Mouse (Mus musculus): Measurements from ENCODE around the gene Kcnq1.
A peak's percentile ranks its signal among the peaks of the same experiment; 100 is the strongest.

Kcnq1 gene

DNA sequence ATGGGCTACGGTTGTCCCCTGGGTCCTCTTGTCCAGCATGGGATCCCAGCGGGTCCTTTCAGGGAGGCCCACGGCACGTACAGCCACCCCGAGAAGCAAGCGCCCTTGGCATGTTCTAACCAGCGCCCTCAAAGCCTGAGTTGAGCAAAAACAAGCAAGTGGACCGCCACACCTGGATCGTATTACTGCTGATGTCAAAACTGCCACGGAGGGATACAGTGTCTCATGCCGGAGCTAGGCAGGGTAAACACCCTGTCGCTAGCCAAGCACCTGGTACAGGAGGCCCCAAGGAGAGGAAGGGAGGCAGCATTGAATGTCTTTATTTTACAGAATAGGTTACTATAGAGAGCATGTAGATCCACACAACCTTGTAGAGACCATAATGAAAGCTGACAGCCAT is 310.2 kb downstream of the Kcnq1 start:
- DNase-seq (ENCODE audit: low read depth, low spot score), result no peak

DNA sequence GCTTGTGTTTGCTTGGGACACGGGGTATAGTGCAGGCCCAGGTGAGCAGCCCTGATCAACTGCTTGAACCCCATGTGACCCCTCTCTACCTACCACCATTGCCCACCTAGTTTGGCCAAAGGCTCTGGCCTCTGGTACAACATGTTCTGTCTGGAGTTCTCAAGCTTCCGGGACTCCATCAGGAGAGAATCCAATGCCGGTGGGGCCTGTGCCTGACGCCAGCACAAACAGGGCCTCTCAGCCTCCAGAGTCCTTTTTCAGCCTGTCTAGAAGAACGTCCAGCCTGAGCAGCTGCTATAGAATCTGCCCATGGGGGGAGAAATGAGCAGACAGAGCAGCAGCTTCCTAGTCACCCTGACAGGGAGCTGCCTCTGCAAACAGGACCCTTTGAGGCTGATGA is 311.7 kb downstream of the Kcnq1 start:
- DNase-seq (ENCODE audit: low read depth, low spot score), result no peak

- no peak for DNase-seq (ENCODE audit: low read depth, low spot score)
These were observed 313.5 kb downstream of the Kcnq1 start for GRCm38 (mm10) chr7:143419585-143420160.

DNA sequence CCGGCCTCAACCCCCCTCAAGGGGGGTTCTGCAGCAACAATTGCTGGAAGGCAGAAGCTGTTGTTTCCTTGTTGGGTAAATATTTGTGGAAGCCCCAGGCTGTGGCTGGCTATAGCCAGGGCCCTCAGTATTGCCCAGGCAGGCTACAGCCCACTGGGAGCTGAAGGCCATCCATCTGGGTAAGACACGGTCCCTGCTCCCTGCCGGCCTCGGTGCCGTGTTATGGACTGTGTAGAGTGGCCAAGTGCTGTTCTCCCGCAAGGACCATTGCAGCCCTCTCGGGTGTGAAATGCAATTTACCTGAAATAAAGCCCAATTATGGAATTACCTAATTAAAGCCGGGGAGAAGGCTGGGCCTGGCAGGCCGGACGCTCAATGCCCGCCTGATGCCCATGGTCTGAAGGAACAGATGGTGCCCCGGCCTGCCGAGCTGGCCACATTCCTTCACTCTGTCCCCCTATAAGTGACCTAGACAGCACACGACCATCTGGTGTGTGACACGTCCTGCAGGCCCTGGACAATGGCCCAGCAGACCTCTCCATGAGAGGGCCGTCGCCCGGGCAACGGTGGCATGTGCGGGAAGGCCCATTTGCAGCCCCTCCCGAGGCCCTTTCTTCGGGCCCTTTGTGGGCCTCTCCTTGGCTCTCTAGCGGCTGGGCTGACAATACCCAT is 322.1 kb downstream of the Kcnq1 start:
- DNase-seq (ENCODE audit: low read depth, low spot score), result no peak

GRCm38 (mm10) chr7:143428814-143429499 is 322.8 kb downstream of the Kcnq1 start:
- no peak for DNase-seq (ENCODE audit: low read depth, low spot score)

- no peak for DNase-seq (ENCODE audit: low read depth, low spot score)
These were observed 326.5 kb downstream of the Kcnq1 start for GRCm38 (mm10) chr7:143432631-143433030.

DNA sequence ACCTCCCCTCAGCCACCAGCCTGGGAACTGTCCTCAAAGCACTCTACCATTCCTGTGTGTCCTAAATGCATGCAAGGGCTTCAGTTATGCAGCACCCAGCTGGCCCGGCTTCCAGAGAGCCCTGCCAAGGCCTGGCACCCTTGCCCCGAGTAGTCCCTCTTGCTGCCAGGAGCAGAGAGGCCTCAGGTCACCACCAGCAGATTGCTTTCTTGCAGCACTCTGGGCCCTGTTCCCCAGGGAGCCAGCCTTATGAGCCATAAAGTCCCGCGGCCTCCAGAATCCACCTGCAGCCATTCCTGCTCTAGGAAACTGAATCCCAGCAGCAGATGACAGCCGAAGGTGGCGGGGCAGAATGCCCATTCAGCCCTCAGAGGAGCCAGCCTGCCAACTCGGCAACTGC is 327.2 kb downstream of the Kcnq1 start:
- no peak for DNase-seq (ENCODE audit: low read depth, low spot score)

- no peak for DNase-seq (ENCODE audit: low read depth, low spot score)
These were observed 331.2 kb downstream of the Kcnq1 start for GRCm38 (mm10) chr7:143437231-143437893.

GRCm38 (mm10) chr7:143437894-143438581 is 331.9 kb downstream of the Kcnq1 start:
- no peak for DNase-seq (ENCODE audit: low read depth, low spot score)

GRCm38 (mm10) chr7:143438965-143439364 is 332.8 kb downstream of the Kcnq1 start:
- DNase-seq (ENCODE audit: low read depth, low spot score), result no peak

DNA sequence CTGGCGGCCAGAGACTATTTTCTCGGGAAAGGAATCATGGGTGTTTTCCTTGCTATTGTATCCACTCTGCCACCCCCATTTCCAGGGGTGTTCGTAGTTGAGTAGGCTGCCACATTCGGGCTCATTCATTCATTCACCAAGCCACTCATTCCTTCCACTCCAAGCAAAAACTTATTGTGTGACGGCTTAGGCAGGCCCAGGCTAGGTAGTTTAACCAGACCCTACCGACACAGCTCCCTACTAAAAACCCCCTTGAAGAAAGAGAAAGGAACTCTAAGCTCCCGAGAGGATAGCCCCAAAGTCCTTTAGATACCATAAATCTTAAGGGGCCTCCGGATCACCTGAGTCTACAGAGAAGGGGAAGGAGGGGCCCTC is 338.4 kb downstream of the Kcnq1 start:
- no peak for DNase-seq (ENCODE audit: low read depth, low spot score)

- DNase-seq (ENCODE audit: low read depth, low spot score), result no peak
These were observed 338.9 kb downstream of the Kcnq1 start for GRCm38 (mm10) chr7:143444955-143445648.

DNA sequence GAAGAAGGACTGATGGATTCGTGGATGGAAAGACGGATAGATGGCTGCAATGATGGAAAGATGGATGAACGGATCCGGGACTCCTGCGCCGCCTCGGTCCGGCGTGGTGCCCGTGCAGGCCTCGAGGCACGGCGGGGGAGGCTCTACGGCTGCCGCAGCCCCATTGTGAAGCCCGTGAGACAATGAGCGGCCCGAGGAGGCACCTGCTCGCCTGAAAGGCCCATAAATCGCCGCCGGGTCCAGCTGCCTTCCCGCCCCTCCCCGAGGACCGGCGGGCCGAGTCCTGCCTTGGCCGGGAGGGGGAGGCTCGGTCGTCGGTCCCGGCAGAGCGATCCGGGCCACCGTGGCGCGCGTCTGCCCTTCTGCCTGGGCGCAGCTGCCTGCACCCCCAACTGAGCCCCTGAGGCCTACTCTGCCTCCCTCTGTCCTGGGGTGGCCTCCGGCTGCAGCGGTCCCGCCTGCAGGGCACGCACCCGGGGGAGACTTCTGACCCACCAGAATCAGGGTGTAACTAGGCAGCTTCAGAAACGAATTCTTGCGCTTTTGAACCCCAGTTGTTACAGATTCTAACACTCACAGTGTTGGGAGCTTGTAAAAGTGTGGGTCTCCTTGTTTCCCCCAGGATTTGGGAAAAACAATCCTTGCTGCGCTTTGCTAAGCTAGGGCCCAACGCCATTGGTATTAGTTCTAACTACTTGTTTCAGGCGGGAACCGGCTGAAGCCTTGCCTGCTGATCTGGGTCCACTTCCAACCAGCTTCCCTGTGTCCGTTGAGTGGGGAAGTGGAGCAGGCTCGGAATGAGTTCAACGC is 339.7 kb downstream of the Kcnq1 start:
- DNase-seq (ENCODE audit: low read depth, low spot score), result no peak

GRCm38 (mm10) chr7:143447130-143447529 is 341.0 kb downstream of the Kcnq1 start:
- DNase-seq (ENCODE audit: low read depth, low spot score), result no peak

GRCm38 (mm10) chr7:143458963-143459331 is 352.8 kb downstream of the Kcnq1 start:
- DNase-seq (ENCODE audit: low read depth, low spot score), result no peak

DNA sequence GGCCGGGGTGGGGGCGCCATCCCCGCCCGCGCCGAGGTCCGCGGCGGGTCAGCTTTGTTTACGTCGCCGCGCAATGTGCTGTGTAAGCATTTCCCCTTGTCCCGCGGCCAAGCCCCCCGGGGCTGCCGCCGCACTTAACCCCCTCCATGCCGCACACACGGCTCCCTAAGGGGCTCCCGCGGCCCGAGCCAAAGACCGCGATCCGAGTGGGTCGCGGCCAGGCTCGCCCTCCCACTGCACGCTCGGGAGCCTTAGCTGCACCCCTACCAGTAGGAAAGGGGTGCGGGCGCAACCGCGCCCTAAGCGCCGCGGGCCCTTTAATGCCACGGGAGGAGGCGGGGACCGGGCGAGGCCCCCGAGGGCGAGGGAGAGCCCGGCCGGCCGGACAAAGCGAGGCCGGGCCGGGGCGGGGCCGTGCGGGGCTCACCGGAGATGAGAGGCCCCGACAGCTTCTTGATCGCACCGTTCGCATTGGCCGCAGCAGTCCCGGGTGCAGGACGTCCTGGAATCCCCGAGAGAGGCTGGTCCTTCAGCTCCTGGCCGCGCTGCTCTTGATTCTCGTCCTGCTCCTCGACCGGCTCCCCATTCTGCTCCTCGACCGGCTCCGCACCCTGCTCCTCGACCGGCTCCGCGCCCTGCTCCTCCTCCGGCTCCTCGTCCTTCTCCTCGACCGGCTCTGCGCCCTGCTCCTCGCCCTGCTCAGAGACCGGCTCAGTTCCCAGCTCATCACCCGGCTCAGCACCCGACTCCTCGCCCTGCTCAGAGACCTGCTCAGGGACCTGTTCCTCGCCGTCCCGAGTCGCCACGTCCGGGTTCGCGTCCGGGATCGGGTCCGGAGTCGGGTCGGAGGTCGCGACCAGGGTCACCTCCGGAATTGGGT is 353.4 kb downstream of the Kcnq1 start:
- peak; percentile 32 for DNase-seq (ENCODE audit: low read depth, low spot score)

DNA sequence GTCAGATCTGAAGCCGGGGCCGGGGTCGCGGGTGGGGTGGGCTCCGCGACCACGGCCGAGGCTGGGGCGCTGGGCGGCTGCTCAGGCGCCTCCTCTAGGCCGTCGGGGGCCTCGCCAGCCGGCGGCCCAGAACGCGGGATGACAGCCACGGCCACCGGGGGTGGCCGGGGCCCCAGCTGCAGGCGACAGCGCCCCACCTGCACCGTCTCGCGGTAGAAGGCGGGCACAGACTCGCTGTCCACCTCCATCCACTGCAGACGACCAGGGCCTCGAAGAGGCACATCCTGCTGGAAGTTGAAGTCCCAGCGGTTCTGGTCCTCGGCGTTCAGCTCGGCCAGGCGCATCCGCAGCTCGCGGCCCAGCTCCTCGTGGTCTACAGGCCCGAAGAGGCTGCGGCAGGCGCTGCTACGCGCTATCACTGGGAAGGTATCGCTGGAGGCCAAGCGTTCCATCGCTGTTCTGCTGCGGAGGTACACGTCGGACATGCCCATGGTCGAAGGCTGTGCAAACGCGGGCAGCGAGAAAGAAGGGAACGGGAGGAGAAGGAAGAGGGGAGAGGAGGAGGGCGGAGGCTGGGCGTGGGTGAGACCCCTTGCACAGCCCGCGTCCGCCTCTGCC is 354.2 kb downstream of the Kcnq1 start:
- DNase-seq (ENCODE audit: low read depth, low spot score), result no peak

DNA sequence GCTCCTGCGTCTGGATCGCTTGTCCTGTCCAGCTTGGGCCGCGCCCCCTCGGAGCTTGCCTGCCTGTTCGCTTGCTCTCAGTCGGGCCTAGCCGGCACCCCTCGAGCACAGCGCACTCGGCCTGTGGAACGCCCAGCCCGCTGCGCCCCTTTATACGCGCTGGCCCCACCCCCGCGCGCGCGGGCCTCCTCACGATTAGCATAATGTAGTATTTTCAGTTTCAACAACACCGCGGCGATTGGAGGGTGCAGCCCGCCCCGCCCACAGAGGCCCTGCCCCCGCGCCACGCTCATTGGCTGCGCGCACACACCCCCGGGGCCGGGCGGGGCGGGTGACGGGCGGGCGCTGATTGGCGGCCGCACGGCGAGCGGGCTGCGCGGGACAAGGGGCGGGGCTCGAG is 354.7 kb downstream of the Kcnq1 start, which contains the start of gene Cdkn1c:
TSS of gene Cdkn1c (minus strand) at position 177 of the 400 bp plus-strand sequence.
- peak; percentile 94 for DNase-seq (ENCODE audit: low read depth, low spot score)

GRCm38 (mm10) chr7:143461294-143461870 is 355.2 kb downstream of the Kcnq1 start:
- no peak for DNase-seq (ENCODE audit: low read depth, low spot score)
